ENCODE assay signal across 7 mouse cellular contexts in the genomic region with DNA sequence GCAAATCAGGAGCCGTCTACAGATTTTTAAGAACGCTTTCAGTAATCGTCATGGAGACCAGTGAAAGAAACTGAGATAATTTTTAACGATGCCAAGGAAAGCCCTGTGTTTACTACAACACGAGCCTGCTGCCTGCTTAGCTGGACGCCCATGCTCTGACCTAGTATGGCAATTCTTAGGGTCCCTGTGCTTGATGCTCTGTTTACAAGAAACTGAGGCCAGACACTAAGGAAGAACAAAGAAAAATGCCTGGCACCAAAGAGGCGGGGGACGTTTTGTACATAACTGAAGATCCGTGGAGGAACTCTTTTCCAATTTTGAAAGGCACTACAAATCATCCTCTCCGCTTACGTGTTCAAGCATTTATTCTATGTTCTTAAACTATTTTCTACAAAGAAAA. TPM values are rescaled to one million over a fixed set of nuclear protein-coding genes. Genes with fewer than 3 reads are reported as not detected.
DNase-seq lines count a peak whose midpoint lies in the region; ATAC-seq and TF ChIP-seq lines count a peak whose summit lies in the region.

No protein-coding gene starts in this region.

- H3K27me3 ChIP-seq in embryonic facial prominence, embryonic 12.5 days, result no peaks in the 10 kb centered on the region
- H3K27me3 ChIP-seq in hindbrain, embryonic 16.5 days (replicated peaks; ENCODE audit: control insufficient read depth, insufficient read depth, low read length), result no peaks in the 10 kb centered on the region
- no peaks in the 10 kb centered on the region for H3K27me3 ChIP-seq in lung, postnatal 0 days (replicated peaks; ENCODE audit: insufficient read depth, low read length)

- peak overlapping the region; percentile 83 for H3K4me3 ChIP-seq in embryonic facial prominence, embryonic 12.5 days
- peak overlapping the region; percentile 54 for H3K4me3 ChIP-seq in hindbrain, embryonic 16.5 days (ENCODE audit: low read length)
- peak overlapping the region; percentile 77 for H3K4me3 ChIP-seq in lung, postnatal 0 days (ENCODE audit: low read depth, low read length)

- H3K9me3 ChIP-seq in embryonic facial prominence, embryonic 12.5 days, result no peaks in the 10 kb centered on the region
- H3K9me3 ChIP-seq in hindbrain, embryonic 16.5 days (ENCODE audit: control insufficient read depth, low read length), result no peaks in the 10 kb centered on the region
- no peaks in the 10 kb centered on the region for H3K9me3 ChIP-seq in lung, postnatal 0 days (ENCODE audit: low read length)

- no peaks in the 10 kb centered on the region for H3K36me3 ChIP-seq in embryonic facial prominence, embryonic 12.5 days
- H3K36me3 ChIP-seq in hindbrain, embryonic 16.5 days (ENCODE audit: control insufficient read depth, insufficient read depth, low read length), result no peaks in the 10 kb centered on the region
- H3K36me3 ChIP-seq in lung, postnatal 0 days (ENCODE audit: insufficient read depth, low read length), result no peaks in the 10 kb centered on the region

- DNase-seq in right cerebral cortex, adult 2 months (ENCODE audit: low spot score in 2 of 2), result peak; percentile 10 to 26
- DNase-seq in right cerebral cortex, postnatal 36 days (ENCODE audit: low spot score in 2 of 2), result no peak
- peak; percentile 26 for DNase-seq in lung, postnatal 0 days (ENCODE audit: low spot score)
- no peak for DNase-seq in spleen, postnatal 36 days (ENCODE audit: low spot score in 2 of 2)
- DNase-seq in spleen, postnatal 4 days (ENCODE audit: low spot score in 2 of 2), result no peak

- H3K4me1 ChIP-seq in embryonic facial prominence, embryonic 12.5 days, result peaks cover 13% of the 10 kb centered on the region
- peaks cover 16% of the 10 kb centered on the region for H3K4me1 ChIP-seq in hindbrain, embryonic 16.5 days (ENCODE audit: control insufficient read depth, insufficient read depth, low read depth, low read length)
- no peaks in the 10 kb centered on the region for H3K4me1 ChIP-seq in lung, postnatal 0 days (ENCODE audit: insufficient read depth, low read depth, low read length)

- H3K27ac ChIP-seq in embryonic facial prominence, embryonic 12.5 days, result peak overlapping the region; percentile 98; the same call in 1 of the 2 replicates
- H3K27ac ChIP-seq in hindbrain, embryonic 16.5 days (ENCODE audit: low read depth, low read length), result peak overlapping the region; percentile 96
- peak overlapping the region; percentile 98 for H3K27ac ChIP-seq in lung, postnatal 0 days (ENCODE audit: low read length)

- peak overlapping the region; percentile 52 for H3K4me2 ChIP-seq in embryonic facial prominence, embryonic 12.5 days (replicated peaks)
- H3K4me2 ChIP-seq in hindbrain, embryonic 16.5 days (ENCODE audit: low read length), result peak overlapping the region; percentile 61
- H3K4me2 ChIP-seq in lung, postnatal 0 days (replicated peaks; ENCODE audit: low read depth, low read length), result peak overlapping the region; percentile 69

- H3K9ac ChIP-seq in embryonic facial prominence, embryonic 12.5 days, result peak overlapping the region; percentile 81
- peak overlapping the region; percentile 83 for H3K9ac ChIP-seq in hindbrain, embryonic 16.5 days (ENCODE audit: low read depth, low read length)
- H3K9ac ChIP-seq in lung, postnatal 0 days (replicated peaks; ENCODE audit: low read depth), result peak overlapping the region; percentile 80

- TF ChIP-seq CTCF in lung, postnatal 0 days (IDR thresholded peaks at IDR 0.05), result no peak

- WGBS in embryonic facial prominence, embryonic 12.5 days, result 9% methylated on average over 11 of the region's 11 CpGs
- 2% methylated on average over 11 of the region's 11 CpGs for WGBS in hindbrain, embryonic 16.5 days
- 5% methylated on average over 11 of the region's 11 CpGs for WGBS in lung, postnatal 0 days

- ATAC-seq in embryonic facial prominence, embryonic 12.5 days (ENCODE audit: insufficient number of reproducible peaks, insufficient read depth, low FRiP score, low TSS enrichment), result no peak
- no peak for ATAC-seq in hindbrain, embryonic 16.5 days
- no peak for ATAC-seq in lung, postnatal 0 days

- no peak for TF ChIP-seq EP300 in lung, postnatal 0 days (IDR thresholded peaks at IDR 0.05)

RNA-seq across cellular contexts. Expression of a gene that starts 1.1 kb away (rescaled TPM):
- 15.8 and 16.3 TPM in 2 replicates for polyA plus RNA-seq in embryonic facial prominence, embryonic 12.5 days (2016; fragmentation: Nextera tagmentation; extraction: Ambion mirVana)
- 18.4 and 22.8 TPM in 2 replicates for polyA plus RNA-seq in hindbrain, embryonic 16.5 days (2015; fragmentation: Nextera tagmentation; extraction: Ambion mirVana)
- 7.2 and 7.7 TPM in 2 replicates for polyA plus RNA-seq in lung, postnatal 0 days (2015; fragmentation: Nextera tagmentation; extraction: Ambion mirVana)

Comparison
In these comparisons a context has a peak if more than half of its experiments do, and no peak if none do; other contexts are left out.
1. DNase-seq: peak in right cerebral cortex, adult 2 months (2 of 2) and lung, postnatal 0 days (single experiment); none in right cerebral cortex, postnatal 36 days (0 of 2), spleen, postnatal 36 days (0 of 2) and spleen, postnatal 4 days (0 of 2).
2. Peak in every context shown above with its lines, with median percentiles within 50 percentile points of each other: H3K27ac ChIP-seq, H3K4me2 ChIP-seq, H3K4me3 ChIP-seq and H3K9ac ChIP-seq.